Mouse (Mus musculus): ENCODE data around the gene Pet117.

GRCm38 (mm10) chr2:144330960-144331371 lies 37.8 kb upstream of the Pet117 start:
- no peak for TF ChIP-seq POLR2A (IDR thresholded peaks at IDR 0.05; ENCODE audit: low read depth, low read length)
- TF ChIP-seq CTCF (IDR thresholded peaks at IDR 0.05; ENCODE audit: extremely low read depth, insufficient read length, insufficient replicate concordance, low read depth, low read length), result no peak
